Mouse (Mus musculus) thymus, postnatal 10 days (tissue): ENCODE data around the gene Ugt1a6b.

Experiments used
- DNase-seq, 2 experiments: peaks; one replicate each; pipeline ENCODE4 v3.0.0; 2021; ENCODE audit warnings: low spot score in 2 of 2

Gene Ugt1a6b

GRCm38 (mm10) chr1:88238771-88239170, 135.7 kb downstream of the Ugt1a6b start:
- DNase-seq = no peak

GRCm38 (mm10) chr1:88240072-88240471, 137.0 kb downstream of the Ugt1a6b start:
- no peak for DNase-seq

GRCm38 (mm10) chr1:88240579-88240978, 137.5 kb downstream of the Ugt1a6b start:
- DNase-seq = no peak

GRCm38 (mm10) chr1:88243861-88244260, 140.8 kb downstream of the Ugt1a6b start:
- DNase-seq = no peak

- DNase-seq = no peak
These were observed 142.8 kb downstream of the Ugt1a6b start for GRCm38 (mm10) chr1:88245881-88246280.

- no peak for DNase-seq
These were observed 143.3 kb downstream of the Ugt1a6b start for GRCm38 (mm10) chr1:88246386-88246785.

GRCm38 (mm10) chr1:88247660-88248059, 144.6 kb downstream of the Ugt1a6b start:
- DNase-seq = no peak

GRCm38 (mm10) chr1:88248658-88249057, 145.6 kb downstream of the Ugt1a6b start:
- DNase-seq = no peak

- no peak for DNase-seq
These were observed 146.5 kb downstream of the Ugt1a6b start for GRCm38 (mm10) chr1:88249596-88249995.

GRCm38 (mm10) chr1:88250023-88250422, 147.0 kb downstream of the Ugt1a6b start:
- DNase-seq = no peak

- DNase-seq = no peak
These were observed 150.1 kb downstream of the Ugt1a6b start for GRCm38 (mm10) chr1:88253106-88253505.

- DNase-seq = no peak
These were observed 150.5 kb downstream of the Ugt1a6b start for GRCm38 (mm10) chr1:88253540-88253939.

GRCm38 (mm10) chr1:88254793-88255465, 151.9 kb downstream of the Ugt1a6b start:
- DNase-seq = no peak

GRCm38 (mm10) chr1:88255466-88255857, 152.4 kb downstream of the Ugt1a6b start:
- no peak for DNase-seq

- no peak for DNase-seq
These were observed 153.1 kb downstream of the Ugt1a6b start for GRCm38 (mm10) chr1:88255989-88256754.

GRCm38 (mm10) chr1:88256886-88257663, 154.0 kb downstream of the Ugt1a6b start:
- no peak for DNase-seq

GRCm38 (mm10) chr1:88257681-88258080, 154.6 kb downstream of the Ugt1a6b start:
- DNase-seq = no peak

- DNase-seq = no peak
These were observed 155.3 kb downstream of the Ugt1a6b start for GRCm38 (mm10) chr1:88258361-88258760.

GRCm38 (mm10) chr1:88258881-88259642, 156.0 kb downstream of the Ugt1a6b start:
- no peak for DNase-seq

- no peak for DNase-seq
These were observed 156.6 kb downstream of the Ugt1a6b start for GRCm38 (mm10) chr1:88259643-88260024.

GRCm38 (mm10) chr1:88260114-88260513, 157.1 kb downstream of the Ugt1a6b start:
- DNase-seq = no peak
